ENCODE assay signal across 23 mouse cellular contexts in the genomic region with DNA sequence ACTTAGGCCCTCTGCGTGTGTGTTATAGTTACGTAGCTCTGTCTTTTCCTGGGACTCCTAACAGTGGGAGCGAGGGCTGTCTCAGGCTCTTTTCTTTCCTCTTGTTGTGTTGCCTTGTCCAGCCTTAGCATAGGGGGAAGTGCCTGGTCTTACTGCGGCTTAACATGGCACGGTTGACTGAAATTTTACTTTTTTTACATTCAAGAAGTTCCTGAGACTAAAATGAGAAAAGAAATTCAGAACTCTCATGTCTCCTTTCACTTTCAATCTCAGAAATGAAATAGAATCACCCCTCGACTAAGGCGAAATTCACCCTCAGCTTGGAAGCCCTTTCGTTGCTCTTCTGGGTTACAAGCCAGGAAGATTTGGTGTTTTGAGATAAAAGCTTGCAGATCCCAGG.
DNase-seq lines count a peak whose midpoint lies in the region; ATAC-seq and TF ChIP-seq lines count a peak whose summit lies in the region.
"Had no signal": no experiment of that assay in that cellular context is flagged by ENCODE, and none has a peak within 500 bp of the region (broad histone marks: within the 10 kb centered on the region; RNA-seq: fewer than 3 reads in every experiment).

No protein-coding gene starts in this region.

- H3K27ac ChIP-seq in CH12.LX (ENCODE audit: insufficient read depth, low read depth) (no peak overlapping the region), macrophage (peak overlapping the region; percentile 61)
- no peak overlapping the region for H3K27ac ChIP-seq in kidney, embryonic 14.5 days (ENCODE audit: low read depth, low read length)
- no peak overlapping the region for H3K27ac ChIP-seq in hindbrain, postnatal 0 days
- no peak overlapping the region for H3K27ac ChIP-seq in forebrain, embryonic 13.5 days
- H3K27ac ChIP-seq: forebrain, embryonic 10.5 days; heart, embryonic 15.5 days; hindbrain, embryonic 10.5 days; hindbrain, embryonic 13.5 days had no signal

- DNase-seq in spleen, postnatal 36 days (ENCODE audit: low spot score in 2 of 2) = peak; percentile 53 to 61
- no peak for DNase-seq in spleen, postnatal 4 days (ENCODE audit: low spot score in 2 of 2)
- DNase-seq in CH12.LX (ENCODE audit: extremely low read depth) = no peak
- DNase-seq in hindbrain, postnatal 0 days (ENCODE audit: low spot score) = no peak
- DNase-seq: adrenal gland, adult 2 months; adrenal gland, postnatal 14 days; cerebellum, adult 18-20 months; cerebellum, adult 9-10 months; cerebellum, postnatal 14 days; gastrocnemius, postnatal 25 days; heart, adult 18-20 months; heart, postnatal 10 days; heart, postnatal 36 days had no signal

- H3K36me3 ChIP-seq in CH12.LX (replicated peaks in 1 of 2; ENCODE audit: control insufficient read depth in 1 of 2, insufficient read depth in 1 of 2, low read length in 1 of 2) = no peaks in the 10 kb centered on the region
- H3K36me3 ChIP-seq in macrophage (ENCODE audit: inconsistent target) = no peaks in the 10 kb centered on the region
- no peaks in the 10 kb centered on the region for H3K36me3 ChIP-seq in kidney, embryonic 14.5 days (ENCODE audit: control insufficient read depth, insufficient read depth, low read length)
- no peaks in the 10 kb centered on the region for H3K36me3 ChIP-seq in hindbrain, postnatal 0 days (ENCODE audit: insufficient read depth, low read length)
- no peaks in the 10 kb centered on the region for H3K36me3 ChIP-seq in forebrain, embryonic 13.5 days (ENCODE audit: poor library complexity, severe bottlenecking)
- H3K36me3 ChIP-seq: forebrain, embryonic 10.5 days; heart, embryonic 12.5 days; heart, embryonic 15.5 days; hindbrain, embryonic 10.5 days; hindbrain, embryonic 13.5 days had no signal

- no peak for TF ChIP-seq RAD21 in CH12.LX (IDR thresholded peaks at IDR 0.05; ENCODE audit: low read depth, low read length)

- H3K79me2 ChIP-seq in CH12.LX (replicated peaks; ENCODE audit: control insufficient read depth, extremely low read depth, insufficient read depth, poor library complexity, severe bottlenecking) = no peaks in the 10 kb centered on the region
- no peaks in the 10 kb centered on the region for H3K79me2 ChIP-seq in macrophage (ENCODE audit: inconsistent target)

- no peak for TF ChIP-seq CTCF in CH12.LX (conservative IDR thresholded peaks at IDR 0.05 in 1 of 2, IDR thresholded peaks at IDR 0.05 in 1 of 2; ENCODE audit: low read depth in 2 of 2, low read length in 2 of 2)
- TF ChIP-seq CTCF in hindbrain, postnatal 0 days (IDR thresholded peaks at IDR 0.05; ENCODE audit: low read depth) = no peak

- peak; percentile 61 for TF ChIP-seq EP300 in CH12.LX (IDR thresholded peaks at IDR 0.05; ENCODE audit: low read length)

- H3K27me3 ChIP-seq in CH12.LX (replicated peaks) = no peaks in the 10 kb centered on the region
- H3K27me3 ChIP-seq in kidney, embryonic 14.5 days (ENCODE audit: control insufficient read depth, insufficient read depth, low read length) = no peaks in the 10 kb centered on the region
- H3K27me3 ChIP-seq in hindbrain, postnatal 0 days (ENCODE audit: insufficient read depth, low read length) = no peaks in the 10 kb centered on the region
- no peaks in the 10 kb centered on the region for H3K27me3 ChIP-seq in forebrain, embryonic 13.5 days
- H3K27me3 ChIP-seq: heart, embryonic 12.5 days; heart, embryonic 15.5 days; hindbrain, embryonic 13.5 days had no signal

- 34% methylated on average over 8 of the region's 8 CpGs for WGBS in macrophage (ENCODE audit: missing documents)
- 88% methylated on average over 8 of the region's 8 CpGs for WGBS in kidney, embryonic 14.5 days
- WGBS in hindbrain, postnatal 0 days = 90% methylated on average over 8 of the region's 8 CpGs
- 91% methylated on average over 8 of the region's 8 CpGs for WGBS in forebrain, embryonic 13.5 days

- no peak for ATAC-seq in kidney, embryonic 14.5 days (ENCODE audit: low FRiP score, low TSS enrichment)
- no peak for ATAC-seq in hindbrain, postnatal 0 days
- no peak for ATAC-seq in forebrain, embryonic 13.5 days
- ATAC-seq: forebrain, embryonic 14.5 days; hindbrain, embryonic 16.5 days had no signal

- peak overlapping the region; percentile 93 for H3K4me2 ChIP-seq in CH12.LX (ENCODE audit: insufficient read depth, low read depth, poor library complexity, severe bottlenecking)
- no peak overlapping the region for H3K4me2 ChIP-seq in kidney, embryonic 14.5 days (replicated peaks; ENCODE audit: low read depth, low read length)
- H3K4me2 ChIP-seq in hindbrain, postnatal 0 days (ENCODE audit: low read depth, low read length) = no peak overlapping the region
- no peak overlapping the region for H3K4me2 ChIP-seq in forebrain, embryonic 13.5 days
- H3K4me2 ChIP-seq: heart, embryonic 12.5 days; heart, embryonic 15.5 days; hindbrain, embryonic 13.5 days had no signal

- peaks cover 29 to 70% of the 10 kb centered on the region in 2 experiments for H3K4me1 ChIP-seq in CH12.LX (ENCODE audit: control insufficient read depth in 1 of 2, insufficient read depth in 2 of 2)
- peaks cover 6% of the 10 kb centered on the region; the same call in 1 of the 2 replicates for H3K4me1 ChIP-seq in kidney, embryonic 14.5 days (ENCODE audit: control insufficient read depth, insufficient read depth, low read length)
- no peaks in the 10 kb centered on the region for H3K4me1 ChIP-seq in hindbrain, postnatal 0 days (ENCODE audit: insufficient read depth, low read length)
- no peaks in the 10 kb centered on the region; the same call in 1 of the 2 replicates for H3K4me1 ChIP-seq in forebrain, embryonic 13.5 days
- H3K4me1 ChIP-seq: heart, embryonic 12.5 days had no signal

- no peak for TF ChIP-seq POLR2A in CH12.LX (IDR thresholded peaks at IDR 0.05; ENCODE audit: low read depth, low read length)

- no peaks in the 10 kb centered on the region for H3K9me3 ChIP-seq in CH12.LX (replicated peaks; ENCODE audit: low read length)
- no peaks in the 10 kb centered on the region for H3K9me3 ChIP-seq in kidney, embryonic 14.5 days (ENCODE audit: control insufficient read depth, low read length)
- no peaks in the 10 kb centered on the region for H3K9me3 ChIP-seq in hindbrain, postnatal 0 days (ENCODE audit: low read length)
- H3K9me3 ChIP-seq in forebrain, embryonic 13.5 days (replicated peaks) = no peaks in the 10 kb centered on the region
- H3K9me3 ChIP-seq: forebrain, embryonic 10.5 days; heart, embryonic 12.5 days; heart, embryonic 15.5 days; hindbrain, embryonic 10.5 days; hindbrain, embryonic 13.5 days had no signal

- peak overlapping the region; percentile 37 for H3K9ac ChIP-seq in CH12.LX (ENCODE audit: insufficient read depth, low read depth)
- no peak overlapping the region for H3K9ac ChIP-seq in kidney, embryonic 14.5 days (ENCODE audit: low read depth, low read length)
- H3K9ac ChIP-seq in hindbrain, postnatal 0 days (replicated peaks; ENCODE audit: low read length) = no peak overlapping the region
- H3K9ac ChIP-seq in forebrain, embryonic 13.5 days = no peak overlapping the region
- H3K9ac ChIP-seq: heart, embryonic 12.5 days; heart, embryonic 15.5 days; hindbrain, embryonic 13.5 days had no signal

- H3K4me3 ChIP-seq in CH12.LX (replicated peaks in 1 of 3; ENCODE audit: low read depth in 2 of 3, low read length in 2 of 3, poor library complexity in 1 of 3) = no peak overlapping the region
- H3K4me3 ChIP-seq in macrophage (ENCODE audit: inconsistent target) = no peak overlapping the region
- H3K4me3 ChIP-seq in kidney, embryonic 14.5 days (ENCODE audit: low read length) = no peak overlapping the region
- no peak overlapping the region for H3K4me3 ChIP-seq in hindbrain, postnatal 0 days (ENCODE audit: low read length)
- H3K4me3 ChIP-seq in forebrain, embryonic 13.5 days = no peak overlapping the region
- H3K4me3 ChIP-seq: forebrain, embryonic 10.5 days; heart, embryonic 12.5 days; heart, embryonic 15.5 days; hindbrain, embryonic 10.5 days; hindbrain, embryonic 13.5 days had no signal

- dilution Hi-C loops in CH12.LX (cut with MboI; ENCODE audit: extremely low pct_ligation_motif_present, extremely low pct_unique_long_range_greater_than_20kb, low sequenced_read_pairs) = no loop called here

- in situ Hi-C loops in CH12.LX (cut with MboI; ENCODE audit: low pct_ligation_motif_present, low pct_unique_long_range_greater_than_20kb, low sequenced_read_pairs) = no loop called here

TF ChIP-seq in CH12.LX, 34 proteins besides CTCF, POLR2A, EP300 and RAD21:
- peak; percentile 58; the same call in 1 of the 2 replicates for TF ChIP-seq BHLHE40 (IDR thresholded peaks at IDR 0.05; ENCODE audit: low read depth, low read length)
- no peak for TF ChIP-seq JUN (IDR thresholded peaks at IDR 0.05; ENCODE audit: insufficient read depth, low read depth, low read length)
- no peak for TF ChIP-seq UBTF (IDR thresholded peaks at IDR 0.05; ENCODE audit: low read depth, low read length)
- TF ChIP-seq CHD1 (IDR thresholded peaks at IDR 0.05; ENCODE audit: low read depth, low read length) = no peak
- peak; percentile 25; the same call in 1 of the 2 replicates for TF ChIP-seq ETS1 (conservative IDR thresholded peaks at IDR 0.05; ENCODE audit: low read depth, low read length)
- TF ChIP-seq IRF4 (IDR thresholded peaks at IDR 0.05; ENCODE audit: low read depth, low read length) = 0 out of 2 replicates have a peak, but pooled peaks have one; percentile 23

Comparison
In these comparisons a context has a peak if more than half of its experiments do, and no peak if none do; other contexts are left out.
1. DNase-seq: peak in spleen, postnatal 36 days (2 of 2); none in spleen, postnatal 4 days (0 of 2), CH12.LX (single experiment) and hindbrain, postnatal 0 days (single experiment).